Mouse (Mus musculus): ENCODE measurements around the gene Vmn1r94.
"Not testable (repeated sequence)": the region's sequence is repeated elsewhere in the genome, so short reads cannot be mapped to it uniquely, and the experiment has no call there.

Gene Vmn1r94

DNA sequence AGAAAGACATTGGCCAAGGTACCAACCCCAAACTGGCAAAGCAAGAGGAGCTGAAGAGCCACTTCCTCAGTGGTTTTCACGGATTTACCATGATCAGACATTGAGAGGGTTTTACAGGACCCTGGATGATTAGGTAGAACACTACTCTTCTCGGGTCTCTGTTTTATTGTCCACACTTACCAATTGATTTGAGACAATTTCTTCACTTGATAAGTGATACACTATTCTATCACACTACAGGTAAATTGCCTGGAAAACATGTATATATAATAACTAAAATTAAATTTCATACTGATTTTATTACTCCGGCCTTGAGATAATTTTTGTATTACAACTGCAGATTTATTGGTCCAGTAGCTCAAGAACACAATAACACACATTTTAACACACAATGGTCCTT lies at the start of gene Vmn1r94:
Vmn1r94 (minus strand) TSS at position 101 of the 400 bp plus-strand sequence.
- not testable (repeated sequence) for DNase-seq (ENCODE audit: low spot score in 2 of 2)

DNA sequence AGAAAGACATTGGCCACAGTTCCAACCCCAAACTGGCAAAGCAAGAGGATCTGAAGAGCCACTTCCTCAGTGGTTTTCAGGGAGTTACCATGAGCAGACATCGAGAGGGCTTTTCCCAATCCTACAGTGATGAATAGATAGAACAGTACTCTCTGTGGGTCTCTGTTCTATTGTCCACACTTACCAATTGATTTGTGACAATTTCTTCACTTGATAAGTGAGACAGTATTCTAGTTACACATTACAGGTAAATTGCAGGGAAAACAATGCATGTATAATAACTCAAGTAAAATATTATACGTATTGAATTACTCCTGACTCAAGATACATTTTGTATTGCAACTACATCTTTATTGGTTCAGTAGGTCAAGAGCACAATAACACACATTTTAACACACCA lies 37.3 kb upstream of the Vmn1r94 start, which contains the start of gene Gm6164:
Gm6164 (minus strand) TSS at position 101 of the 400 bp plus-strand sequence.
- not testable (repeated sequence) for DNase-seq (ENCODE audit: low spot score in 2 of 2)

DNA sequence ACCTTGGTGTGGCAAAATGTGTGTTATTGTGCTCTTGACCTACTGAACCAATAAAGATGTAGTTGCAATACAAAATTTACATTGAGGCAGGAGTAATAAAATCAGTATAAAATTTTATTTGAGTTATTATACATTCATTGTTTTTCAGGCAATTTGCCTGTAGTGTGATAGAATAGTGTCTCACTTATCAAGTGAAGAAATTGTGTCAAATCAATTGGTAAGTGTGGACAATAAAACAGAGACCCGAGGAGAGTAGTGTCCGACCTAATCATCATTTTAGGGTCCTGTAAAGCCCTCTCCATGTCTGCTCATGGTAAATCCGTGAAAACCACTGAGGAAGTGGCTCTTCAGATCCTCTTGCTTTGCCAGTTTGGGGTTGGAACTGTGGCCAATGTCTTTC lies 25.2 kb upstream of the Vmn1r94 start, which contains the start of gene Vmn1r95:
Vmn1r95 (plus strand) TSS at position 301 of the 400 bp plus-strand sequence.
- not testable (repeated sequence) for DNase-seq (ENCODE audit: low spot score in 2 of 2)

DNA sequence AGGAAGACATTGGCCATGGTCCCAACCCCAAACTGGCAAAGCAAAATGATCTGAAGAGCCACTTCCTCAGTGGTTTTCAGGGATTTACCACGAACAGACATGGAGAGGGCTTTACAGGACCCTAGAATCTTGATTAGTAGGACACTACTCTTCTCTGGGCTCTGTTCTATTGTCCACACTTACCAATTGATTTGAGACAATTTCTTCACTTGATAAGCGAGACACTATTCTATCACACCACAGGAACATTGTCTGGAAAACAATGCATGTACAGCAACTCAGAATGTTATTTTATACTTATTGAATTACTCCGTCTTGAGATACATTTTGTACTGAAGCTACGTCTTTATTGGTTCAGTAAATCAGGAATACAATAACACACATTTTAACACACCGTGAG lies 29.2 kb downstream of the Vmn1r94 start, which contains the start of gene Vmn1r93:
Vmn1r93 (minus strand) TSS at position 101 of the 400 bp plus-strand sequence.
- not testable (repeated sequence) for DNase-seq (ENCODE audit: low spot score in 2 of 2)

DNA sequence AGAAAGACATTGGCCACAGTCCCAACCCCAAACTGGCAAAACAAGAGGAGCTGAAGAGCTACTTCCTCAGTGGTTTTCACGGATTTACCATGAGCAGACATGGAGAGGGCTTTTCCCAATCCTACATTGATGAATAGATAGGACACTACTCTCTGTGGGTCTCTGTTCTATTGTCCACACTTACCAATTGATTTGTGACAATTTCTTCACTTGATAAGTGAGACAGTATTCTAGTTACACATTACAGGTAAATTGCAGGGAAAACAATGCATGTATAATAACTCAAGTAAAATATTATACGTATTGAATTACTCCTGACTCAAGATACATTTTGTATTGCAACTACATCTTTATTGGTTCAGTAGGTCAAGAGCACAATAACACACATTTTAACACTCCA lies 45.7 kb downstream of the Vmn1r94 start, which contains the start of gene Gm16442:
Gm16442 (minus strand) TSS at position 101 of the 400 bp plus-strand sequence.
- DNase-seq (ENCODE audit: low spot score in 2 of 2), result not testable (repeated sequence)
